Mouse (Mus musculus): Measurements from ENCODE around the gene Gata5.

Gene Gata5

DNA sequence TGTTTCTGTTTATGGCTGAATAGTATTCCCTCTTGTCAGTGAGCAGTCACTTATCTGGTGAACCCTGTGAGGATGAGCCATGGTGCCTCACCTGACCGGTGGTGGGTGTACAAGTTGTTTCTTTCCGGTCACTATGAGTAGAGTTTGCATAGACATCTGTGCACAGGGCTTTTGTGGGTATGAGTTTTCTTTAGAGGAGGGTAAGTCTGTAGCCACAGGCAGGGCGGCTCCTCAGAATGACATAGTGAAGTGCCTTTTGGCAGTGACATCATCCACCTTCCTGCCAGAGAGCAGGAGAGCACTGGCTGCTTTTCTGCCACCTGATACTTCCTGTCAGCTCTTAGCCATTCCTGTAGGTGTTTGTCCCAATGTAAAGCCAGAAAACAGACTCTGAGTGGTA is 29.0 kb downstream of the Gata5 start:
- Histone ChIP-seq H3K36me3 (ENCODE audit: insufficient read depth, low read length) (no peaks in the 10 kb centered on the region), H3K4me1 (replicated peaks; ENCODE audit: low read depth, low read length) (peaks cover 8% of the 10 kb centered on the region; the same call in 1 of the 2 replicates), H3K4me3 (replicated peaks; ENCODE audit: low read length) (no peak overlapping the region), H3K9me3 (ENCODE audit: low read length) (no peaks in the 10 kb centered on the region), H3K27me3 (ENCODE audit: insufficient read depth, low read length) (peaks cover under 1% of the 10 kb centered on the region)
- TF ChIP-seq CTCF (conservative IDR thresholded peaks at IDR 0.05; ENCODE audit: low read length) (no peak), NANOG (IDR thresholded peaks at IDR 0.05; ENCODE audit: borderline replicate concordance, low read length) (no peak), POU5F1 (IDR thresholded peaks at IDR 0.05; ENCODE audit: borderline replicate concordance, low read length) (no peak)

DNA sequence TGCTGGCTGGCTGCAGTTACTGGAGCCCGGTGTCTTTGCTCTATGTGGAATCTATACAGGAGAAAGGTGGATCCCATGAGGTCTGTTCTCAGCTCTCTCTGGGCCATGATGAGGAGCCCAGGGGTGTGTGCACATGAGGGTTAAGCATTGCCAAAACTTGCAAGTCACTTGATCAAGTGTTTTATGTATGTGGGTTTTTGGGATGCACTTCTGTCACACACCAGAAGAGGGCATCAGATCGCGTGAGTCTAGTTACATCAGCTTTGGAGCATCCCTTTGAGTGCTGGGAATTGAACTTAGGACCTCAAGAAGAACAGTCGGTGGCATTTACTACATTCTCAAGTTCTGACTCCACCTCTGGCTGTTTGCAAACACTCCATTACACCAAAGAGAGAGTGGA is 29.9 kb downstream of the Gata5 start:
- H3K36me3 ChIP-seq (ENCODE audit: insufficient read depth, low read length) = no peaks in the 10 kb centered on the region
- peaks cover 14% of the 10 kb centered on the region; the same call in 1 of the 2 replicates for H3K4me1 ChIP-seq (replicated peaks; ENCODE audit: low read depth, low read length)
- H3K27me3 ChIP-seq (ENCODE audit: insufficient read depth, low read length) = no peaks in the 10 kb centered on the region; the same call in 1 of the 2 replicates
- no peak overlapping the region for H3K4me3 ChIP-seq (replicated peaks; ENCODE audit: low read length)
- TF ChIP-seq CTCF (conservative IDR thresholded peaks at IDR 0.05; ENCODE audit: low read length) (no peak), NANOG (IDR thresholded peaks at IDR 0.05; ENCODE audit: borderline replicate concordance, low read length) (no peak), POU5F1 (IDR thresholded peaks at IDR 0.05; ENCODE audit: borderline replicate concordance, low read length) (no peak)
- no peaks in the 10 kb centered on the region for H3K9me3 ChIP-seq (ENCODE audit: low read length)

DNA sequence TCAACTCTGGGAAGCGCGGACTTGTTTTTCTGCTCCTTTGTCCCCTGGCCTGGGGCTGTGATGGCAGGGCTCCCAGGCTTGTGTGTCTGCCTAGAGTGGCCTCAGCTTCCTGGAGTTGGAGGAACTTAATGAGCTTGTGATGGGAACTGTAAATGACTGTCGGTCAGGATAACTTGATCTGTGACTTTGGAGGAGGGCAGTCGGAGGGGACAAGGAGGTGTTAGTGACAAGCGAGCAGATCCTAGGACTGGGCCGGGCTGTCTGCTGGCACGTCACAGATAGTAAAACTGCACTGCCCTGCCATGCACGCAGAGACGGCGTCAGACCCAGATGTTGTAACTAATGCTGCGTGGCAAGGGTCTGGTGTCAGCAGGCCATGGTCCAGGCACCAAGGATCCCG is 31.0 kb downstream of the Gata5 start:
- Histone ChIP-seq H3K9me3 (ENCODE audit: low read length) (no peaks in the 10 kb centered on the region), H3K36me3 (ENCODE audit: insufficient read depth, low read length) (no peaks in the 10 kb centered on the region), H3K27me3 (ENCODE audit: insufficient read depth, low read length) (no peaks in the 10 kb centered on the region; the same call in 1 of the 2 replicates), H3K4me3 (replicated peaks; ENCODE audit: low read length) (no peak overlapping the region), H3K4me1 (replicated peaks; ENCODE audit: low read depth, low read length) (peaks cover 14% of the 10 kb centered on the region; the same call in 1 of the 2 replicates)
- TF ChIP-seq NANOG (IDR thresholded peaks at IDR 0.05; ENCODE audit: borderline replicate concordance, low read length) (no peak), POU5F1 (IDR thresholded peaks at IDR 0.05; ENCODE audit: borderline replicate concordance, low read length) (no peak), CTCF (conservative IDR thresholded peaks at IDR 0.05; ENCODE audit: low read length) (no peak)

DNA sequence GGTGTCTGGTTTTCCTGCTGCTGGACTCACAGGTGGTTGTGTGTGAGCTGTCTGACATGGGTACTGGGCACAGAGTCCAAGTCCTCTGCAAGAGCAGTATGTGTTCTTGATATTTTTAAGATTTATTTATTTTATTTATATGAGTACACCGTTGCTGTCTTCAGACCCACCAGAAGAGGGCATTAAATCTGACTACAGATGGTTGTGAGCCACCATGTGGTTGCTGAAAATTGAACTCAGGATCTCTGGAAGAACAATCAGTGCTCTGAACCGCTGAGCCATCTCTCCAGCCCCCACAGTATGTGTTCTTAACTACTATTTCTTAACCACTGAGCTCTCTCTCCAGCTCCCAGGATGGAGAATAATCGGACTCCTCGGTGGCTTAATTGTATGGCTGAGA is 32.3 kb downstream of the Gata5 start:
- Histone ChIP-seq H3K27me3 (ENCODE audit: insufficient read depth, low read length) (no peaks in the 10 kb centered on the region; the same call in 1 of the 2 replicates), H3K36me3 (ENCODE audit: insufficient read depth, low read length) (no peaks in the 10 kb centered on the region), H3K4me3 (replicated peaks; ENCODE audit: low read length) (no peak overlapping the region), H3K9me3 (ENCODE audit: low read length) (no peaks in the 10 kb centered on the region), H3K4me1 (replicated peaks; ENCODE audit: low read depth, low read length) (peaks cover 16% of the 10 kb centered on the region; the same call in 1 of the 2 replicates)
- TF ChIP-seq NANOG (IDR thresholded peaks at IDR 0.05; ENCODE audit: borderline replicate concordance, low read length) = no peak
- no peak for TF ChIP-seq POU5F1 (IDR thresholded peaks at IDR 0.05; ENCODE audit: borderline replicate concordance, low read length)
- no peak; the same call in 1 of the 2 replicates for TF ChIP-seq CTCF (conservative IDR thresholded peaks at IDR 0.05; ENCODE audit: low read length)

DNA sequence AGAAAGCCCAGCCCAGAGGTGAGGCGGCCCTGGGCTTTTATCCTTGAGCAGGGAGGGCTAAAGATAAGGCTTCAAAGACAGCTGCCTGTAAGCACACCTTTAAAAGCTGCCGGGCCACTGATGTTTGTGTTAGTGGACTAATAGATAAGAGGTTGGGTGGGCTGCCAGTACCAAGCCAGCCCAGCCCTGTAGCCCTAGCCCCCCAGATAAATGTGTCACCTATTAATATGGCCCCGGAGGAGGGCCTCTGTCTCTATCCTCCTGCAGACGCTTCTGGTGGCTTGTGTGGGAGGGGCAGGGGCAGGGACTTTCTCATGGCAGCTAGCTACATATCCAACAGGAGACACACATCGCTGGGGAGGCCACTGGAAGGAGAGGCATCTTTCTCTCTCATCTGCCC is 33.7 kb downstream of the Gata5 start:
- Histone ChIP-seq H3K36me3 (ENCODE audit: insufficient read depth, low read length) (no peaks in the 10 kb centered on the region), H3K27me3 (ENCODE audit: insufficient read depth, low read length) (no peaks in the 10 kb centered on the region; the same call in 1 of the 2 replicates), H3K9me3 (ENCODE audit: low read length) (no peaks in the 10 kb centered on the region), H3K4me3 (replicated peaks; ENCODE audit: low read length) (no peak overlapping the region), H3K4me1 (replicated peaks; ENCODE audit: low read depth, low read length) (peaks cover 17% of the 10 kb centered on the region; the same call in 1 of the 2 replicates)
- TF ChIP-seq CTCF (conservative IDR thresholded peaks at IDR 0.05; ENCODE audit: low read length) = no peak

DNA sequence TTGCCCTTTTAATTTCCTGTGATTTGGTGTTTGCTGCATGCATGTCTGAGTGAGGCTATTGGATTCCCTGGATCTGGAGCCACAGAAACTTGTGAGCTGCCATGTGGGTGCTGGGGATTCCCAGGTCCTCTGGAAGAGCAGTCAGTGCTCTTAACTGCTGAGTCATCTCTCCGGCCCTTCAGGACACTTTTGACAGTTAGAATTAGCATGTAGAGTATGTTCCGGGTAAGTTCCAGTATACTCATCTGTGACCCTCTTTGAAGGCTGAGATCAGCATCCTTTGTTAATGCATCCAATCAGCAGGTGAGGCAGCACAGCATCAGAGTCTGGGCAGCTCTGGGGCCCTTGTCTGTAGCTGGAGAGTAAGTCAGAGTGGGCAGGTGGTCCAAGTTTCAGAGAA is 34.2 kb downstream of the Gata5 start:
- Histone ChIP-seq H3K9me3 (ENCODE audit: low read length) (no peaks in the 10 kb centered on the region), H3K4me1 (replicated peaks; ENCODE audit: low read depth, low read length) (peaks cover 17% of the 10 kb centered on the region; the same call in 1 of the 2 replicates), H3K4me3 (replicated peaks; ENCODE audit: low read length) (no peak overlapping the region), H3K27me3 (ENCODE audit: insufficient read depth, low read length) (no peaks in the 10 kb centered on the region; the same call in 1 of the 2 replicates), H3K36me3 (ENCODE audit: insufficient read depth, low read length) (no peaks in the 10 kb centered on the region)
- TF ChIP-seq CTCF (conservative IDR thresholded peaks at IDR 0.05; ENCODE audit: low read length) = no peak
- TF ChIP-seq NANOG (IDR thresholded peaks at IDR 0.05; ENCODE audit: borderline replicate concordance, low read length) = no peak
- no peak for TF ChIP-seq POU5F1 (IDR thresholded peaks at IDR 0.05; ENCODE audit: borderline replicate concordance, low read length)

DNA sequence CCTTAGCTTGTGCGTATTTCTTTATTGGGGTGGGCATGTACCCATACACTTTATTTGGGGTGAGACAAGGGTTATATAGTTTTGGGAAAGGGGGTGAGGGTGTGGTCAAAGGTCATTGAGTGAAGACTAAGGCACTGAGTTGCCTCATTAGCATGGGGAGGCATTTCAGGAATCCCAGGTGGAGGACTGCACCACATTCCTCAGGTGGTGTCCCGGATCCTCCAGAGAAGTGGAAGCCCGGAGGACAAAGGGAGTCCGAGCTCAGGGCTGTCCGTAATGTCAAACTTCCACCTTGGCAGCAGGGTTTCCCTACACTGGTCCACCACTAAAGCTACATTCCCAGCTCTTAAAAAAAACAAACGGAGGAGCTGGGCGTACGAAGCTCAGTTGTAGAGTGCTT is 41.6 kb downstream of the Gata5 start:
- TF ChIP-seq NANOG (IDR thresholded peaks at IDR 0.05; ENCODE audit: borderline replicate concordance, low read length) (no peak), CTCF (conservative IDR thresholded peaks at IDR 0.05; ENCODE audit: low read length) (no peak), POU5F1 (IDR thresholded peaks at IDR 0.05; ENCODE audit: borderline replicate concordance, low read length) (no peak)
- H3K4me1 ChIP-seq (replicated peaks; ENCODE audit: low read depth, low read length) = peaks cover 68% of the 10 kb centered on the region
- no peaks in the 10 kb centered on the region for H3K36me3 ChIP-seq (ENCODE audit: insufficient read depth, low read length)
- no peak overlapping the region for H3K4me3 ChIP-seq (replicated peaks; ENCODE audit: low read length)
- H3K27me3 ChIP-seq (ENCODE audit: insufficient read depth, low read length) = no peaks in the 10 kb centered on the region
- no peaks in the 10 kb centered on the region for H3K9me3 ChIP-seq (ENCODE audit: low read length)

DNA sequence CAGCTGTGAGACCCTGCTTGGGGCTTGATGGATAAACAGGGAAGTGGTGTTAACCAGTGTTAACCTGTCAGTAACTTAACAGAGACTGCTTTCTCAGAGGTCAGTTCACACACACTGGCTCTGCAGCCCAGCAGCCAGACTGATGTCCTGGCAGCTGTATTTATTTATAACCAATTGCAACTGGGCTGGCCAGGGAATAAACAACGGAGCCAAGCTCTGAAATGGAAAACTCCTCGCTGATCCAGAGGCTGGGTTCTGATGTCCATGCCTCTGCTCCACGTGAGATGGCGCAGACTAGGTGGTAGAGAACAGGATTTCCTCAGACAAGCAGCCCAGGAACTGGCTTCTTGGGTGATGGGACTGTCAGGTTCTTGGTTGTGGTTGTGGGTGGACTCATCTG is 42.5 kb downstream of the Gata5 start:
- H3K4me1 ChIP-seq (replicated peaks; ENCODE audit: low read depth, low read length) = peaks cover 65% of the 10 kb centered on the region
- TF ChIP-seq CTCF (conservative IDR thresholded peaks at IDR 0.05; ENCODE audit: low read length) (no peak), POU5F1 (IDR thresholded peaks at IDR 0.05; ENCODE audit: borderline replicate concordance, low read length) (no peak), NANOG (IDR thresholded peaks at IDR 0.05; ENCODE audit: borderline replicate concordance, low read length) (no peak)
- no peaks in the 10 kb centered on the region for H3K36me3 ChIP-seq (ENCODE audit: insufficient read depth, low read length)

DNA sequence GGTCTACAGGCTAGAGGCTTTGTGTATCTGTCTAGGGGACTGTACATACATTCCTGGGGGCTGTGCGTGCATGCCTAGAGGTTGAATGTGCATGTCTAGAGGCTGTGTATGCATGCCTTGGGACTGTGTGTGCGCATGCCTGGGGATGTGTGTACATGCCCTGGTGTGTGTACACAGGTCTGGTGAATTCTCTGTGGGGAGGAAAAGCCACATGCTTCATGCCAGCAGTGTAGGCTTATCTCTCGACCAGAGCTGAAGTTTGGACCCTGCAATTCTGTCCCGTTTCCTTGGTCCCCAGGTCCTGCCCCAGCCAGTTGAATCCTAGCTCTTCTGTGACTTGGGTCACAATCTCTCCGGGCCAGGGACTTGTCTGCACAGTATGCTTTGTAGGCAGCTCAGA is 42.9 kb downstream of the Gata5 start:
- peaks cover 65% of the 10 kb centered on the region for H3K4me1 ChIP-seq (replicated peaks; ENCODE audit: low read depth, low read length)
- no peak overlapping the region for H3K4me3 ChIP-seq (replicated peaks; ENCODE audit: low read length)
- 0 out of 2 replicates have a peak, but pooled peaks cover 1% of the 10 kb centered on the region for H3K27me3 ChIP-seq (ENCODE audit: insufficient read depth, low read length)
- no peaks in the 10 kb centered on the region for H3K36me3 ChIP-seq (ENCODE audit: insufficient read depth, low read length)
- H3K9me3 ChIP-seq (ENCODE audit: low read length) = no peaks in the 10 kb centered on the region
- TF ChIP-seq POU5F1 (IDR thresholded peaks at IDR 0.05; ENCODE audit: borderline replicate concordance, low read length) (no peak), NANOG (IDR thresholded peaks at IDR 0.05; ENCODE audit: borderline replicate concordance, low read length) (no peak), CTCF (conservative IDR thresholded peaks at IDR 0.05; ENCODE audit: low read length) (no peak)

More for the DNA sequence above, 42.5 kb downstream of the Gata5 start:
- Histone ChIP-seq H3K9me3 (ENCODE audit: low read length) (no peaks in the 10 kb centered on the region), H3K4me3 (replicated peaks; ENCODE audit: low read length) (no peak overlapping the region), H3K27me3 (ENCODE audit: insufficient read depth, low read length) (no peaks in the 10 kb centered on the region)

All from E14TG2a.4 (cell line).